Mouse (Mus musculus) heart, postnatal 14 days (tissue): Measurements from ENCODE around the gene Gm27179. TPM values are rescaled to one million over a fixed set of nuclear protein-coding genes. Genes with fewer than 3 reads are reported as not detected.
"Not testable (repeated sequence)": the region's sequence is repeated elsewhere in the genome, so short reads cannot be mapped to it uniquely, and the experiment has no call there.

Experiments used
- DNase-seq, 2 experiments: peaks; one replicate each; pipeline ENCODE4 v3.0.0; 2021 to 2022
- intact Hi-C: fragments of 180-260 bp; cut with DNase I; formaldehyde crosslinking; loops from one replicate; pipeline ENCODE4 v1.15.1; 2025
- long read RNA-seq, 2 experiments: library from polyadenylated mRNA; stranded (forward); transcript quantifications; one replicate each; pipeline ENCODE4 v2.0.0; 2021
- total RNA-seq, 2 experiments: library from RNA; stranded (reverse); gene quantifications; 2 replicates each; pipeline ENCODE4 v1.2.3; 2021

Gm27179 gene
- total RNA-seq: under 1 TPM in 1 of 2 experiments, not detected in 1; 0.10 TPM
- long read RNA-seq, experiment 1: 0 reads
- long read RNA-seq, experiment 2: 0 reads

DNA sequence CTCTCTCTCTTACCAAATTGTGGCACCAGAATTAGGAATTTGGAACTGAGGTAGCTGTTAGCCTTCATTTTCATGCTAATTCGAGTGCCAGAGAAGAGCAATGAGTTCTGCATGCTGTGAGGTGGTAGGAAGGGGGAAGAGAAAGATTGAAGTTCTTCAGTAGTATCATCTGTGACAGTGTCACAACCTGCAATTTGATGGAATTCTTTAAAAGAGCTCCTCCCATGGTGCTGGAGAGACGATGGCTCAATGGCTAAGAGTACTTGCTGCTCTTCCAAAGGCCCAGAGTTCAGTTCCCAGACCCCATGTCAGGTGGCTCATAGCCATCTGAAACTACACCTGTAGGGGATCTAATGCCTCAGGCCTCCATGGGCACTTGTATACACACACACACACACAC is at the start of gene Gm27179:
TSS of gene Gm27179 (minus strand) at position 101 of the 400 bp plus-strand sequence.
- DNase-seq, intact Hi-C loops: not testable (repeated sequence)

DNA sequence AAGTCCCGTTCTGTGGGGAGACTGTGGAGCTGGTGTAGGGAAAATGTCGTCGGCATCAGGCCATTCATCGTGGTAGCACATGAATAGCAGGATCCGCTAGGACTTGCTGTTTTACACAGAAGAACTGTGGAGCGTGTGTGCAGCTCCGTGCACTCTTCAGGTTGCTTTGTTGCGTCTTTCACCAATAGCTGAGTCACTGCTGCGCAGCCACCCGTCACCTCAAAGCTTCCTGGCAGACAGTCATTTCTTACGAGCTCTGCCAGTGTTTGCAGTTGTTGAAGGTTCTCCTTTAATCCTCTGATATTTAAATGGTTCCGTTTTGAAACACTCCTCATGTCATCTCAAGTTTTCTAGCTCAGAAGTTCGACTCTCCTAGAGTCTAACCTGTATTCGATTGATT is 45.2 kb upstream of the Gm27179 start:
- DNase-seq, intact Hi-C loops: not testable (repeated sequence)

DNA sequence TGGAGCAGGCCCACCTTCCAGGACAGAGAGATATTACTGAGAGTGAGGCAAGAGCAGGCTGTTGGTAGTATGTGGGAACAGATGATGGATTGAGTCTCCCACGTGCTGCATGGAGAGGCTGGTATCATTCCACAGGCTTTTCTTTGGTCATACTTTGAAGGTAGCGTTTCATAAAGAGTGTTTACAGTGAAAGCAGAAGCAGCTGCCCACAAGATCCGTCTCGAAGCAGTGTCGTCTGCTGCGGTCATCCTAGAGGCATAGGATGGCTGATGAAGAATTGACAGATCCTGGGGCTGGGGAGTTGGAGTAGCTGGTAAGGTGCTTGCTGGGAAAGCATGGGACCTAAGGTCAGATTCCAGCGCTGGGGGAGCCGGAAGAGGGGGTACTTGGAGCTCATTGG is 44.5 kb upstream of the Gm27179 start:
- DNase-seq, intact Hi-C loops: not testable (repeated sequence)

DNA sequence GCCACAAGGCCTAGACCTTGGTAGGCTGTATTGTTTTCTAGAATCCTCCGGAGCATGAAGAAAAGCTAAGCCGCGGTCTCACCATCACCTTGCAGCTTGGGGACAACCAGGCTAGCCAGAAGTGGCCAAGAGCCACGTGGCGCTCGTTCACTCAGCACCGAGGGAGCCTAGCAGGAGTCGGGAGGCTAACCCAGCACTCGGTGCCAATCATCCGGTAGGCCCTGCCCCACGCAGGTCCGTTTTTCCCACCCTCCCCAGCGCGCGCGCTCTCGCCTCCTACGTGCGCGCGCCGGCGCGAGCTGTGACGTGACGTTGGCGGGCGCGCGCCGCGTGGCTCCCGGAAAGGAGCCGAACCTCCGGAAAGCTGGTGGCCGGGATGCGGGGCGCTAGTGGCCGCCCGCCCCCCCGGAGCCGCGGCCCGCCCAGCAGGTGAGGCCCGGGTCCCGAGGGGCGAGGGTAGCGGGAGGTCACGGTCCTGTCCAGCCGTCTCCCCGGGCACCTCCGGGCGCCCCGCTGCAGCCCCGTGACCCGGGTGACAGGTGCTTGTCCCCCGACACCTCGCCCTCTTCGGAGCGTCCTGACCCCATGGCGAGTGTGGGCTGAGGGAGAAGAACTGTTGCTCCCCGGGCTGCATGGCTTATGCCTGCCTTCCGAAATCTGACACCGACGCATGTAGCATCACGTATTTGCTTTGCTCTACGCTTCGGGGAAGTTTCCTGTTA is 42.9 kb upstream of the Gm27179 start, which contains the start of gene Entpd4b:
TSS of gene Entpd4b (plus strand) at position 315 of the 722 bp plus-strand sequence.
- DNase-seq, intact Hi-C loops: not testable (repeated sequence)

DNA sequence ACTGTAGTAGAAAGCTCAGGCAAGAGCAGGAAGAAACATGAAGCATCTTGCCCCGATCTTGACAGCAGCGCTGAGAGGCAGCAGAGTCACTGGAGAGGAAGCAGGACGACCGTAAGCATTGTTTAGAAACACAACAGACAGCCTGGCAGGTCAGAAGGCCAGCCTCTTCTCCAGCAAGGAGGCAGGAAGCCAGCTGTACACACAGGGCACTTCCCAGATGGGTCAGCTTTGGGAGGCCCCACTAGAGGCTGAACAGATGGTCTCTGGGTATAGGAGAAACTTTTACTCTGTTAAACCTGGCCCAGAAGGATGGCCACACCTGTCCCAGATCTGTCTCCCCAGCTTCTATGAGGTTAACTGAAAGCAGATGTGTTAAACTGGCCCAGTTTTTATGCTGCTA is 35.0 kb upstream of the Gm27179 start:
- intact Hi-C loops, DNase-seq: not testable (repeated sequence)

DNA sequence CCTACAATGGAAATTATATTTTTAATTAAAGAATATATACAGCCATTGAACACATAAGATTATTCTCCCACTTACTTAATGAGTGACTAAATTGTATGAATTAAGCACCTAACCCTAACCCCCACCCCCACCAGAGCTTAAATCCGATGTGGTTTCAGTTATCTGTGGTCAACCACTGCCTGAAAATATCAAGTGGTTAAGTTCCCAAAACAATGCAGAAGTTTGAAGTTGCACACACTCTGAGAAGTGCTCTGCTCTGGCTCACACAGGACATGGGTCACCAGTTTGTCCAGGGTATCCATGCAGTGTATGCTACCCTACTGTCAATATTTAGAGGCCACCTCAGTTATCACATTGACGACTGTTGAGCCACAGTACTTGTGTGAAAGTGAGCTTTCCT is 32.7 kb upstream of the Gm27179 start:
- intact Hi-C loops, DNase-seq: not testable (repeated sequence)

DNA sequence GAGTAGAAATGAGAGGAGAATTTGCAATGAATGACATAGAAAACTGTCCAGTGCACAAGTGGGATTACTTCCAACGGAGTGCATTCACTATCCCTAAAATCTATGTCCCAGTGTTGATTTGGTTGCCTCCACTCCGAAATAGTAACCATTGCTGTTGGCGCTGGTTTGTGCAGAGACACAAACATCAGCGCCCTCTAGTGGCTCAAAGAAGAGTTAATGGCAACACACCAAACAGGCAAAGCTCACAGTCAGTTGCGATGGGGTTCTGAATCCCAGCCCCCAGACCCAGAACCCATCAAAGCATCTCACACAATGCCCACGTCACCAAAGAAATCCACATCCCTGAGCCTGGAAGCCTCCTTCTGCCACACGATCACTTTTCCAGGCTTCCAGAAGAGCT is 31.7 kb upstream of the Gm27179 start:
- intact Hi-C loops, DNase-seq: not testable (repeated sequence)

DNA sequence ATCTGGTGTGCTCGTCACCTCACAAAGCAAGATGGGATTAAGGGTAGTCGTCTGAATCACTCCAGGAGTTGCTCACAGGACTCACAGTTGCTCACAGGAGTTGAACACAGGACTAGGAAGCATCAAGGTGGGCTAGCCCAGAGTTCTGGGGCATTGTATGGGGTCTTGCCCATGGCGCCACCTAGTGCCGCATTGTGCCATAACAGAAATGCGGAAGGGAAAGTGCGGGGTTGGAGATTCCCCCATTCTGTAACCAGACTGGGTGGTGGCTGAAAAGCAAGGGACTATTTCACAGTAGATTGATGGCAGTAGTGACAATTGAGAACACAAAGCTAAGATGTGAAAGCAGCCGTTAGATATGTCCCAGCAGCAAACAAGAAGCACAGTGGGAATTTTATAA is 30.3 kb upstream of the Gm27179 start:
- DNase-seq, intact Hi-C loops: not testable (repeated sequence)

DNA sequence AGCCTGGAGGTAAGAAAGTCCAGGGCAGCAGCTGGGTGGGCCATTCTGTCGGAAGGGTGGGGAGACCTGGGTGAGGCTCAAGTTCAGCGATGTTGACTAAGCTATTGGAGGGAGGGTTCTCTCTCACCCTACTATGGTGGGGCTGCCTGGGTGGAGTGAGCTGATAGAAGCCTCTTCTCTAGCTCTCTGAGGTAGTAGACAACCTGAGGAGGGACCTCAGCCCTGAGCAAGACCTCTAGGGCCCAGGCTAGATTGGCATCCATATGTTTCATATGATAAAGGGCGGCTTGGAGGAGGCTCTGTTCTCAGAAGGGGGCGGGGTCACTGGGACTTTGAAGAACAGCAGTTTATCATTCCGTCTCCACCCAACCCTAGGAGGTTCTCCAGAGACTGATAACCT is 27.8 kb upstream of the Gm27179 start:
- intact Hi-C loops, DNase-seq: not testable (repeated sequence)

DNA sequence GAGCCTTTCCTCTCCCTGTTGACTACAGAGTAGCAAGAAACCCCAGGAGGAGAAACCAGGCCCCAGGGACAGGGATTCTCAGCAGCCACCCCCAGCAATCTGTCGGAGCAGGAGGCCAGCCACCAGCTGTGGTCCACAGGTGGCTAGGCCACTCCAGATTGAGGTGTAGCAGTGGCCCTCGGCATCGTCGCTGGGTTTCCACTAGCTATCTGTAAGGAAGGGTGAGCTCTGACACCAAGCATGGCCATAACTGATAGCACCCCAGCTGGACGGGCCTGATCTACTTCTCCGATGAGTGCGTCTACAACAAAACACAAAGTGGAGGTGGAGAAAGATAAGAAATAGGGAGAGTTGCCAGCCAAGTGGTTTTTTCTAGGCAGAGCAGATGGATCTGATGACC is 24.2 kb upstream of the Gm27179 start:
- DNase-seq, intact Hi-C loops: not testable (repeated sequence)

DNA sequence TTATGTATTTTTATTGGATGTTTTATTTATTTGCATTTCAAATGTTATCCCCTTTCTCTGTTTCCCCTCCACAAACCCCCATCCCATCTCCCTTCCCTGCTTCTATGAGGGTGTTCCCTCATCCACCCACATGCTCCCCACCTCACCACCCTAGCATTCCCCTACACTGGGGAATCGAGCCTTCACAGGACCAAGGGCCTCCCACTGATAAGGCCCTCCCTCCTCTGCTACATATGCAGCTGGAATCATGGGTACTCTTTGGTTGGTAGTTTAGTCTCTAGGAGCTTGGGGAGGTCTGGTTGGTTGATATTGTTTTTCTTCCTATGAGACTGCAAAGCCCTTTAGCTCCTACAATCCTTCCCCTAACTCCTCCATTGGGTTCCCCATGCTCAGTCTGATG is 13.9 kb upstream of the Gm27179 start:
- intact Hi-C loops: not testable (repeated sequence)

DNA sequence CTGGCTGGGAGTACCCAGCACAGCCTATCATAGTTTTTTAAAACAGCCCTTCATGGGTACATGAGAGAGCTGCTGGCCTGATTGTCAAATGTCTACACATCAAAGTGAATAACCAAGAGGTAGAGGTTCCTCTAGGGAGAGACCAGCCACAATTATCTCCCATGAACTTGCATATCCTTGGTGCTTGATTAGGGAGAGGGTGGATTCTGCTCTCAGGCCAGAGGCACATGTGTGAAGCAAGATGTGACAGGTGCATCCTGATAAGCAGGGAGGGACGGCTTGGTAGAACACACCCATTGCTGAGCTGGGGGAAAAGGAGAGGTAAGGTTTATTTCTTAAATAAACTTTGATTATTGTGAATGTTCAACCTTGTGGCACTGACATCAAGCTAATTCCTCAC is 10.7 kb upstream of the Gm27179 start:
- DNase-seq, intact Hi-C loops: not testable (repeated sequence)

More for the DNA sequence above, 13.9 kb upstream of the Gm27179 start:
- DNase-seq: not testable (repeated sequence)

DNA sequence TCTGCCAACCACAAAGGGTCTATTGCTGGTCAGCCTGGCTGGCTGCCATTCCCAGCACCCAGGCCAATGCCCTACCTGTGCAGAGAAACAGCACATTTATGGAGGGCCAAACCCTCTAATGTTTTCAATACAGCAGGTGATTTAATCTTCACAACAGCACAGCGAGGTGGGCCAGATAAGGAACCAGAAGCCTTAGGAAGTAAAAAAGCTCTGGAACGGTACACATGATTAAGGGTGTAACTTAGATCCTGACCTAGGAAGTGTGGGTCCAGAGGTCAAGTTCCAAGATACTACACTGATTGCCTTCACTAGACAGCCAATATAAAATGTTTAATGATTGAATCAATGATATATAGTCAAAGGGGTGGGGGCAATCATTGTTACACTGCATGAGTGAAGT is 8.5 kb upstream of the Gm27179 start:
- DNase-seq, intact Hi-C loops: not testable (repeated sequence)

DNA sequence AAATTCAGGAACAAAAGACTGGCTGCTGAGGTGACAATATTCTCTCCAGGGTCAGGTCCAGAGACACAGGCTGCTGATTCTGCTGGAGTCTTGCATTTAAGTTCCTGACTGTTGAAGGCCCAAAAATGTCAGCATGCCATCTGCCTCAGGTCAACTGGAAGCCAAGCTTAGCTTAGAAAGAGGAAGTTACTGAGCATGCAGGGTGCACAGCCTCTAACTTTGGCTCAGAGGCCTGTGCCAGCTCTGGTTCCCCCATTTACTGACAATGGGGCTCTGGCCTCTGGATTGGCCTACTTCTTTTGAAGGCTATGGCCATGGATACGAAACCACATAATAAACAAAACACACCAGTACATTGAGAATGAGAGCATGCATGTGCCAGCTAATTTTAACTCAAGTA is 5.3 kb downstream of the Gm27179 start:
- intact Hi-C loops, DNase-seq: not testable (repeated sequence)

DNA sequence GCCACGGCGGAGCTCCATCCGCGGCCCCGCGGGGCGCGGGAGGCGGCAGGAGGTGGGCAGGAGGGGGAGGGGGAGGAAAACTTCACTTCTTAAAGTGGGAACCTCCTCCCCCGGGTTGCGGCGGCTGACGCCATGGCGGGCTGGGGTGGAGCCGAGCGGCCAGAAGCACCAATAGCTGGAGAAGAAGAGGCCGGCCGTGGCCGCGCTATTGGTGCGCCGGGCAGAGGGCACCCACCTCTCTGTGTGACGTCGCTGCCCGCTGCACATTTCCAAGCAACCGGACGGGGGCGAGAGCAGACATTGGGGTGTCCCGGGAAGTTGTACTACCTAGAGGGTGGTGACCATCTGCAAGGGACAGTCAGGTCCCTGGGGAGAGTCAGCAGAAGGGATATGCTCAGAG is 9.2 kb downstream of the Gm27179 start, which contains the start of gene Gm16867:
TSS of gene Gm16867 (minus strand) at position 189 of the 400 bp plus-strand sequence.
- intact Hi-C loops, DNase-seq: not testable (repeated sequence)

DNA sequence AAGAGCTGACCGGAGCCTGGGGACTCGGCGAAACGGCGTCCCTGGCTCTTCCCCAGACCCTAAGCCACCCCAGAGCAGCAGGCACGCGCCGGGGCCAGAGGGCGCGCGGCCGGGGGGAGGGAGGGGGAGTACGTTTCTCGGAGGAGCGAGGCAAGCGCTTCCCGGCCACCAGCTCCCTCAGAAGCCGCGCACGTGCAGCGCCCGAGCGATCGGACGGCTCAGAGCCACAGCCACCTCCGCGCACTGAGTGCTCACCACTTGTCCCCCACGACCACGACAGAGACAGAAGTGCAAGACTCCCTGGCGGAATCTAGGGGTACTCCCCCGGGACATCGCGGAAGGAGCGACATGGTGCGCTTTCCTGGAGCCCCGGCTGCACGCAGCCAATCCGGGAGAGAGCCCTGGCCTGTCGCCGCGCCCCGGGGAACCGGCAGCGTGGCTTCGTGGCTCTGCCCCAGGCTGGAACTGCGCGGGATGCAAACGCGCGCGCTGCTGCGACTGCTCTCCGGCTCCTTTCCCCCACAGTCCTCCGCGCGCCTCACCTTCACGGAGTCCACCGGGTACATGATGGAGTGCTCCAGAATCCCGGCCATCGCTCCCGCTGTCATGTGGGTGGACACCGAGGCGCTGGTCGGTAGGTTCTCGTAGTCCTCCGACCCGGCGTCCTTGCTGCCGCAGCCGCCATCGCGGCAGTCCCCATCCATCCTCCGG is 9.8 kb downstream of the Gm27179 start:
- intact Hi-C loops, DNase-seq: not testable (repeated sequence)

DNA sequence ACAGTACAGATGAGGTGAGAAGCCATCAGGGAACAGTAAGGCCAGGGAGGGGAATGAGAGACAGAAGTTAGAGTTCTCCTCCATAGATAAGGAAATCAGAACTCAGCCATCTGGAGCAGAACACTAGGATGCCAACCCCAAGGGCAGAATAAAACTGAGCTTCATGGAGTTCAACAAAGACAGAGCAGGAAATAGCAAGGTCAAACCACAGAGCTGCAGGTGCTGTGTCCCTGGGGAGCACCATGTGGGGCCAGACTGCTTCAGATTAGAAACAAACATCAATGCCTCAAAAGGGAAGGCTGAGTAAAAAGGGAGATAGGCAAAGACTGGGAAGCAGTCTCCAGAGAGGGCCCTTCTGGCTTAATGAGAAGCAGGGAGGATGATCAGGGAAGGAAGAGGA is 16.1 kb downstream of the Gm27179 start:
- intact Hi-C loops, DNase-seq: not testable (repeated sequence)

DNA sequence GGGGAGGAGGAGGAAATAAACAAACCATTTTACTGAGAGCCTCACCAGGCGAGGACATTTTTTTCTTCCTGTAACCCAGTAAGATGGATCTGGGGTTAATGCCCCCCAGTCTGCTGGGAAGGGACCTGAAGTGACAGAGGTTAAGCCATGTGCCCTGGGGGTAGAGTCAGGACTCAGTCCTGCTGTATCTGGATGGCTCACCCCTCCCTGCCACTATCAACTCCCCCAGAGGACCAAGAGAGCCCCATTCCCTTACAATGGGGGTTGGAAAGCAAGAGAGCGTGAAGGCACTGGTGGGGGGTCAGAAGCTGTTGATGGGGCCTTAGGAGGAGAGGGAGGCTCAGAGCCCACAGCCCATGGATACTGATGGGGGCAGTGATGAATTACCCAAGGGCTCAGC is 17.4 kb downstream of the Gm27179 start:
- DNase-seq, intact Hi-C loops: not testable (repeated sequence)

DNA sequence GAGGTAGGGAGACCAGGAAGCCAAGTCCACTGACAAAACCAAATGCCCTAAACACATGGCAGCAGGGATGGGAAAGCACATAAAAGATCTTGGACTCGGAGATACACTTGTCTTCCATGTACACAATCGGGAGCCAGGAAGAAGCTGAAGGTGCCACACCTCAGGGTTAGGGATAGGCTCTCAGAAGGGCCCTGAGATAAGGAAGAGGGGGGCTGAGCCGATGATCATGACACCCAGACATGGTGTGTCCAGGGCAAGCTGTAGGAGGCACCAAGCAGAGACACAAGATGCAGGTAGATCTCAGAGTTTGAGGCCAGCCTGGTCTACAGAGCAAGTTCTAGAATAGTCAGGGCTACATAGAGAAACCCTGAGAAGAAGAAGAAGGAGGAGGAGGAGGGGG is 17.8 kb downstream of the Gm27179 start:
- intact Hi-C loops, DNase-seq: not testable (repeated sequence)

DNA sequence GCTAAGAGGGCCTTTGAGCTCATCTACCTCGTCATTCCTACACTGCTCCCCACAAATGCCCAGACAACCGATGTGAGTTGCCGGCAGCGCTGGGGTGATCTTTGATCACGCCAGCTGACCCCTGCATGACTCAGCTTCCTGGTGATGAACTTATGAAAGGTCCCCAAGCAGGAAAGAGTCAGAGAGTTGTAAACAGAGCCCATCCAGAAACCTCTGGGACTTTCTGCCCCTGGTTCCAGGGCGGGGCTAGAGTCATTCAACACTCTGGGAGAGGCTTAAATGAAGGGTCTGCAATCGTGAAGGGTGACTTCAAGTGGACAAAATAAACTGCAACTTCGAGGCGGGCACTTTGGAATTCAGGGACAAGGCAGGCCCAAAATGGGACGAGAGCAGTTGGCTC is 24.3 kb downstream of the Gm27179 start:
- intact Hi-C loops, DNase-seq: not testable (repeated sequence)

DNA sequence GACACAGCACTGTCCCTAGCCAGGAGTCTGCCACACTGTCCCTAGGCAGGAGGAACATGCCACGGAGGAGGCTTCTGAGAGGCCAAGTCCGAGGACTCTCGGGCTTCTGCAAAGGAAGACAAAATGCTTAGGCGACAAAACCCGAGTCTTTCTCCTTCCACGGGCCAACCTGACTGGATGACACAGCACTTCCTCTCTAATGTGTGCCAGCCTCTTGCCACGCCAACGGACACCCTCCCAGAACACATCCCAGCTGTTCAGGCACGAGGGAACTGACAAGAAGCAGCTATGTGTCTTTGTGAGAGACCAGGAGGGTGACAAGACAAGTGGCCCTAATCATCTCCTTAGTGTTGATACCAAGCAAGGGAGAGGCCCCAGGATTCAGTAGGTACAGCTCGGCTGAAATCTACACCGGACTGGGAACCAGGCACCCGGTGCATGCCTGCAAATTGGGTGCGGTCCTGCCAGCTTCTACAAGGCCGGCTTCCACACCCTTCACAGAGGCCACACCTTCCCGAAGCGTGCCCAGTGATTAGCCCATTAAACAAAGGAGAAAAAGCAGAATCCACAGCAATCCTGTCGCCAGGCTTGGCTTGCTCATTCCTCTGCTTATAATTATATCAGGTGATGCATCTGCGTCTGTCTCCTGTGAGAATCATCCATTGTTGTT is 26.7 kb downstream of the Gm27179 start:
- intact Hi-C loops: not testable (repeated sequence)

More for the DNA sequence above, 26.7 kb downstream of the Gm27179 start:
- not testable (repeated sequence) for DNase-seq
